ENCODE assay signal across 8 mouse cellular contexts in genomic region chr7:71471658-71472383, GRCm38 (mm10).
DNase-seq lines count a peak whose midpoint lies in the region; ATAC-seq lines count a peak whose summit lies in the region.

No protein-coding gene starts in this region.

- DNase-seq in heart, adult 11 months: peak; percentile 92
- DNase-seq in heart, postnatal 25 days (ENCODE audit: low spot score): no peak
- DNase-seq in heart, adult 8-10 months (ENCODE audit: low spot score): peak; percentile 16
- DNase-seq in lung, postnatal 14 days: peak; percentile 51
- DNase-seq in testis, postnatal 10 days (ENCODE audit: low spot score): peak; percentile 49
- no peak for DNase-seq in thymus, postnatal 0 days (ENCODE audit: low spot score)

- H3K4me1 ChIP-seq in kidney, embryonic 14.5 days (ENCODE audit: control insufficient read depth, insufficient read depth, low read length): peaks cover 36% of the 10 kb centered on the region

- peak overlapping the region; percentile 97 for H3K27ac ChIP-seq in kidney, embryonic 14.5 days (ENCODE audit: low read depth, low read length)

- no peak overlapping the region for H3K4me3 ChIP-seq in kidney, embryonic 14.5 days (ENCODE audit: low read length)

- no peaks in the 10 kb centered on the region for H3K36me3 ChIP-seq in kidney, embryonic 14.5 days (ENCODE audit: control insufficient read depth, insufficient read depth, low read length)

- H3K9me3 ChIP-seq in kidney, embryonic 14.5 days (ENCODE audit: control insufficient read depth, low read length): no peaks in the 10 kb centered on the region

- peak; percentile 97 for ATAC-seq in common myeloid progenitor, adult 5-6 weeks (replicated peaks; ENCODE audit: low read depth, poor library complexity, severe bottlenecking)
- ATAC-seq in kidney, embryonic 14.5 days (ENCODE audit: low FRiP score, low TSS enrichment): peak; percentile 60

- H3K4me2 ChIP-seq in kidney, embryonic 14.5 days (replicated peaks; ENCODE audit: low read depth, low read length): peak overlapping the region; percentile 19

- intact Hi-C loops in heart, postnatal 25 days (cut with DNase I): loop anchor here (5.0 kb wide), 1 partner anchor 60 kb away; no protein-coding TSS in a partner anchor

- WGBS in kidney, embryonic 14.5 days: 4% methylated on average over 18 of the region's 18 CpGs

- H3K9ac ChIP-seq in kidney, embryonic 14.5 days (ENCODE audit: low read depth, low read length): peak overlapping the region; percentile 37; the same call in 1 of the 2 replicates

- no peaks in the 10 kb centered on the region for H3K27me3 ChIP-seq in kidney, embryonic 14.5 days (ENCODE audit: control insufficient read depth, insufficient read depth, low read length)

Comparison
In these comparisons a context has a peak if more than half of its experiments do, and no peak if none do; other contexts are left out.
1. DNase-seq: peak in heart, adult 11 months (single experiment), heart, adult 8-10 months (single experiment), lung, postnatal 14 days (single experiment) and testis, postnatal 10 days (single experiment); none in heart, postnatal 25 days (single experiment) and thymus, postnatal 0 days (single experiment).